Mouse (Mus musculus) heart, postnatal 4 days (tissue): ENCODE measurements around the gene Sdad1. TPM values are rescaled to one million over a fixed set of nuclear protein-coding genes. Genes with fewer than 3 reads are reported as not detected.
A peak's percentile ranks its signal among the peaks of the same experiment; 100 is the strongest.

Source experiments
- DNase-seq: peaks from one replicate; pipeline ENCODE4 v3.0.0; 2021
- total RNA-seq, 2 experiments: library from RNA; stranded (reverse); gene quantifications; 2 replicates each; pipeline ENCODE4 v1.2.3; 2021

Gene Sdad1
- total RNA-seq, 2 experiments from 2014 or later = 20.0 to 21.7 TPM

GRCm38 (mm10) chr5:92312046-92312715 is 1.9 kb upstream of the Sdad1 start:
- DNase-seq = peak; percentile 90

GRCm38 (mm10) chr5:92304291-92304690 is 6.0 kb downstream of the Sdad1 start:
- no peak for DNase-seq

- no peak for DNase-seq
Observed at GRCm38 (mm10) chr5:92302149-92302840, 8.0 kb downstream of the Sdad1 start.

GRCm38 (mm10) chr5:92294525-92294924 is 15.8 kb downstream of the Sdad1 start:
- no peak for DNase-seq

GRCm38 (mm10) chr5:92291652-92292414 is 18.4 kb downstream of the Sdad1 start:
- no peak for DNase-seq

- DNase-seq = no peak
Observed at GRCm38 (mm10) chr5:92287840-92288239, 22.4 kb downstream of the Sdad1 start.

- no peak for DNase-seq
Observed at GRCm38 (mm10) chr5:92283107-92283506, 27.2 kb downstream of the Sdad1 start.

- DNase-seq = peak; percentile 75
Observed at GRCm38 (mm10) chr5:92282571-92282970, 27.7 kb downstream of the Sdad1 start.

- no peak for DNase-seq
Observed at GRCm38 (mm10) chr5:92278942-92279537, 31.2 kb downstream of the Sdad1 start.

- DNase-seq = peak; percentile 85
Observed at GRCm38 (mm10) chr5:92277437-92278394, 32.6 kb downstream of the Sdad1 start, which contains the start of gene Naaa. TSS of gene Naaa (minus strand) at chr5:92278170.

GRCm38 (mm10) chr5:92270496-92270895 is 39.8 kb downstream of the Sdad1 start:
- no peak for DNase-seq

GRCm38 (mm10) chr5:92263761-92264359 is 46.4 kb downstream of the Sdad1 start:
- peak; percentile 87 for DNase-seq

GRCm38 (mm10) chr5:92262646-92263045 is 47.6 kb downstream of the Sdad1 start:
- no peak for DNase-seq

GRCm38 (mm10) chr5:92256218-92256617 is 54.1 kb downstream of the Sdad1 start, which contains the start of gene Ppef2:
TSS of gene Ppef2 (minus strand) at chr5:92256278.
- no peak for DNase-seq

- no peak for DNase-seq
Observed at GRCm38 (mm10) chr5:92254476-92254875, 55.8 kb downstream of the Sdad1 start.

- DNase-seq = peak; percentile 14
Observed at GRCm38 (mm10) chr5:92252797-92253343, 57.4 kb downstream of the Sdad1 start.

GRCm38 (mm10) chr5:92252031-92252430 is 58.2 kb downstream of the Sdad1 start:
- DNase-seq = no peak

- DNase-seq = no peak
Observed at GRCm38 (mm10) chr5:92248614-92249013, 61.7 kb downstream of the Sdad1 start.

GRCm38 (mm10) chr5:92245483-92245882 is 64.8 kb downstream of the Sdad1 start:
- DNase-seq = no peak

GRCm38 (mm10) chr5:92244900-92245299 is 65.4 kb downstream of the Sdad1 start:
- no peak for DNase-seq

- no peak for DNase-seq
Observed at GRCm38 (mm10) chr5:92240769-92241168, 69.5 kb downstream of the Sdad1 start.
